Mouse (Mus musculus) mature B cell (primary cell): ENCODE results near the gene Fgfbp3.
"Not testable (repeated sequence)": the region's sequence is repeated elsewhere in the genome, so short reads cannot be mapped to it uniquely, and the experiment has no call there.

Source experiments
- in situ Hi-C: fragments of 300-500 bp; cut with MboI; formaldehyde crosslinking; loops from 2 replicates; pipeline ENCODE4 v1.14.3; 2019

Fgfbp3 gene

DNA sequence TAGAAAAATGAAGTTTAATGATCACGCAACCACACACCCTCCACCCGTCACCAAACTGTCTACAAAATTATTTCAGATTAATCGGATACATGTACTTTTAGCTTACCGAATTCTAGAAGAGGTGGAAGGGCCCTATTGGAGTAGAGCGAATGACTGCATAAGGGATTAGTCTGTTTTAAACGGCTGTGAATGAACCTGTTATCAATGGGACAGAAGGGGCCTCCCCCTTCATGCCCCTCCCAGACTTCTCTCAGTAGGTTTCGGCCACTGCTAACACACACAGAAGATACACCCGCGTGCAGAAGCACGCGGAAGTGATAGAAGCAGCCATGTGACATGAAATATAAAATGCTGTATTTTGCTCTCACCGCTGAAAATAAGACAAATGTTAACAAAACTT is at the start of gene Fgfbp3:
Gene Fgfbp3, minus strand, starts transcription at position 150 of the 400 bp plus-strand sequence.
- in situ Hi-C loops, result no loop called here

DNA sequence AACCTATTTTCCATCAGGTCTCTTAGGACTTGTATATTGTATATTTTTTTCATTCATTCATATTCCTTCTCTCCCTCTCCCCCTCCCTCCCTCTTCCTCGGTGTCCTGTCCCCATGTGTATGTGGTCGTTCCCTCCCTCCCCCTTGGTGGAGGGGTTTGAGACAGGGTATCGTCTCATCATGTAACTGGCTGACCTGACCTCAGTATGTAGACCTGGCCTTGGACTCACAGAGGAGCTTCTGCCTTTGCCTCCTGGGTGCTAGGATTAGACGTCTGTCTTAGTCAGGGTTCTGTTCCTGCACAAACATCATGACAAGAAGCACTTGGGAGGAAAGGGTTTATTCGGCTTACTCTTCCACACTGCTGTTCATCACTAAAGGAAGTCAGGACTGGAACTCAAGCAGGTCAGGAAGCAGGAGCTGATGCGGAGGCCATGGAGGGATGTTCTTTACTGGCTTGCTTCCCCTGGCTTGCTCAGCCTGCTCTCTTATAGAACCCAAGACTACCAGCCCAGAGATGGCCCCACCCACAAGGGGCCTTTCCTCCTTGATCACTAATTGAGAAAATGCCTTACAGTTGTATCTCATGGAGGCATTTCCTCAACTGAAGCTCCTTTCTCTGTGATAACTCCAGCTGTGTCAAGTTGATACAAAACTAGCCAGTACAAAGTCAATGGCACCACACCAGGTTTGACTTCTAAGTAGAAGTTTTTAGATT is 43.3 kb upstream of the Fgfbp3 start:
- in situ Hi-C loops, result not testable (repeated sequence)

- in situ Hi-C loops, result no loop called here
Observed at GRCm38 (mm10) chr19:36961320-36961719, 41.9 kb upstream of the Fgfbp3 start.

DNA sequence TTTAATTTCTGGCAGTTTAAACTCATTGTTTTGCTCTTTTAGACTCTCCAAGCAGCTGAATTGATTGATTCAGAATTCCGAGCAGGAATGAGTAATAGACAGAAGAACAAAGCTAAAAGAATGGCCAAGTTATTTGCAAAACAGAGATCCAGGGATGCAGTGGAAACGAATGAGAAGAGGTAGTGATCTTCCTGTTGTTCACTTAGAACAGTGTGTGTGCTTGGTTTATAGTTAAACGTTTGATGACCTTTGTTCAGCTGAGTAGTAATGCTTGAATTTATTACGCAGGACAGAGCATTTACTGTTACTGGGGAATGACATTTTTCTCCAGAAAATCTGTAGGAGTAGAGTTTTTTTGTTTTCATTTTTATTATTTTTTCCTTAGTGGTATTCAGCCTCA is 38.9 kb upstream of the Fgfbp3 start:
- in situ Hi-C loops, result loop anchor here (5.0 to 10.0 kb wide), 2 partner anchors 294 to 396 kb away; no protein-coding TSS in a partner anchor

DNA sequence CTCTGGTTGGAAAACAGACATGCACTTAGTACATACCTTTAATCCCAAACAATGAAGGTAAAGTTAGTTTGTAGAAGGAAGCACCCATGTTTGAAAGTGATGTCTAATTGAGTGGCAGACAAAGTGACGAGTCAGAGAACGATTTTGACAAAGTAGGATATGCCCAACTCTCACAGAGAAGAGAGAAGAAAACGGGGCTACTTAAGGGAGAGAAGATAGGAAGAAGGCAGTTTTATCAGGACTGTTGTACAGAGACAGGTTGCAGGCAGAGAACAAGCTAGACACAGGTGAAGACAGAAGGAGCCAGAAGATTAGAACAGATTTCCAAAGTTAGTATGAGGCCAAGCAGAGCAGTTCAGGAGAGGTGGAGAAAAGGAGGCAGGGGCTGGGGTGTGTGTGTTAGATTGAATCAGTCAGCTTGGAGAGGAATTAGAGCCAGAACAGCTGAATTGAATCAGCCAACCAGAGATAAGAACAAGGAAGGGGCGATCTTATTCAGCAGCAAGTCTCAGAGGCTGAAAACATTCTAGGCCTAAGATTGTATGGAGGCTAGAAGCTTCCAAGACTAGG is 34.3 kb upstream of the Fgfbp3 start:
- in situ Hi-C loops, result loop anchor here (10.0 kb wide), 1 partner anchor 401 kb away; no protein-coding TSS in a partner anchor

GRCm38 (mm10) chr19:36940064-36940463 is 20.6 kb upstream of the Fgfbp3 start:
- in situ Hi-C loops, result no loop called here

- in situ Hi-C loops, result no loop called here
Observed at GRCm38 (mm10) chr19:36938008-36938407, 18.6 kb upstream of the Fgfbp3 start.

- in situ Hi-C loops, result no loop called here
Observed at GRCm38 (mm10) chr19:36936285-36936684, 16.9 kb upstream of the Fgfbp3 start.

DNA sequence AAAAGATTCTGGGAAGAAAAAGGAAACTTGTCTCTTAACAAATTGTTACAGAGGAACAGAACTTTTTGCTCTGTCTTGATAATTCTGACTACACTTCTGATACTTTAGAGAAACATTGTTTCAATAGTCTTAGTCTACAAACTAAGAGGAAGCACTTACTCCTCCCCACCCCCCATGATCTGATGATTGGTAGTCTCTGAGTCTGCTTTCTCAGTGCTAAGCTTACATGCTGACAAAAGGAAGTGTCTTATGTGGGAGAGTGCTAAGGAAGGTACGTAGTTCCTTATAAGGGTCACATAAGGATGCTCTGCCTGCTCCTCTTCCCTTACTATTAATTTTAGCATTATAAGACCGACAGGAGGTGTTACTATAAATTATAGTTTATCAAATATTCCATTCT is 13.2 kb upstream of the Fgfbp3 start:
- in situ Hi-C loops, result no loop called here

DNA sequence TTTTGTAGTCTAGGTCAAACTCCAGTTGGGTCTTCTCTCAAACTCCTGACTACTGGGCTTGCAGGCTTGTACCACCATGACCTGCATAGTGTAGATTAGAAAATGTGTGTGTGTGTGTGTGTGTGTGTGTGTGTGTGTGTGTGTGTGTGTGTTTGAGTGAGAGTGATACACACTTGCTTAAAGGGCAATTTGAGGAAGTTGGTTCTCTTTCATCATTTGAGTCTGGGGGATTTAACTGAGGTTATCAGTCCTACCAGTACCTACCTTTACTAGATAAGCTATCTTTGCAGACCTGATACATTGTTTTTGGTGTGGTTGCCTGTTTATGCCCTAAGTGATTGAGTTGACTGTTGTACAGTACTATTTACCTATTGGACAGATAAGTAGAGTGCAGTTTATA is 12.7 kb upstream of the Fgfbp3 start:
- in situ Hi-C loops, result no loop called here

DNA sequence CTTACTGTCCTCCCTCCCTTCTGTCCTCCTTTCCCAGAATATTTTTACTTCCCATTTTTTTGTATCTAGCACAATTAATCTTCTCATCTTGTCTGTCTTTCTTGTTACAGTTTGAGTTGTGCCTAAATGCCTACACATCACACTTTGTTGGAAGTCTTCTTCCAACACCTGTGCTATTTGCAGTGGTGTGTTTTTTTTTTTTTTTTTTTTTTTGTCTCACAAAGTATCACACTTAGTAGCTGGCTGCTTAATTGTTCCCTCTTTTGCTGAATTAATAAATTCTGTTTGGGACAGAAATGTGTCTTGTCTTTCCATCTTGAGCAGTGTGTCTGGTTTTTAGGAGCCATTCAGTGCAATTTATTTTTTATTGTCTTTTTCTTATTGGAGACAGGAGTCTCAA is 10.4 kb upstream of the Fgfbp3 start:
- in situ Hi-C loops, result loop anchor here (5.0 kb wide), 1 partner anchor 442 kb away; no protein-coding TSS in a partner anchor

GRCm38 (mm10) chr19:36927800-36928361 is 8.5 kb upstream of the Fgfbp3 start:
- in situ Hi-C loops, result loop anchor here (5.0 kb wide), 1 partner anchor 444 kb away; no protein-coding TSS in a partner anchor

DNA sequence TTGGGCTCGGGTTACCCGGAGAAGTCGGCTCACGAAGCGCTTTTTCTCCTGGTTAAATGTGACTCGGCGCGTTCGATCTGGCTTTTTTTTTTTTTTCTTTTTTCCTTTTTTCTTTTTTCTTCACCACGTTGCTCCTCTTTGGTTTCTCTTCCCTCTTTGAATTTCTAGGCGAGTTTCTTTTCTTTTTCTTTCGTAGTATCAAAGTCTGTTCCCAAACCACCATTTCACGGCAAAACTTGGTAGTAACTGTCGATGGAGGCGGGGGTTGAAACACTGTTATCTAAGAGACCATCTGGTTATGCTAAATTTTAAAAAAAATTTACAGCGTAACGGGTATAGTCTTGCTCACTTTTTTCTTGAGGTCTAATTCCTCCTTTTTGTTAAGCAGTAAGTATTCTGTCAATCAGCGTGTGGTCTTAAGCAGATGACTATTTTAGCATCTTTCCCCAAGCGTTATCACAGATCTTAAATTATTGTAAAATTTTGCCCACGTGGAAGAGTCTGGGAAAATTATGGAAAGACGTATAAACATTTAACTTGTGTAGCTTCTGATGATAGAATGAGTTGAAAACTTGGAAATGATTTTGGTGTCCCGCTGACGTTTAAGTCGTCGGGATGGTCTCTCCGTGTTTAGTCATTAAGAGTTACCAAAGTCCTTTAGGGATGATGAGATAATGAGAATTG is 7.3 kb upstream of the Fgfbp3 start:
- in situ Hi-C loops, result loop anchor here (5.0 kb wide), 1 partner anchor 446 kb away; no protein-coding TSS in a partner anchor

- in situ Hi-C loops, result loop anchor here (5.0 kb wide), 1 partner anchor 446 kb away; no protein-coding TSS in a partner anchor
Observed at GRCm38 (mm10) chr19:36925671-36926552, 6.5 kb upstream of the Fgfbp3 start, which contains the start of gene Btaf1. Btaf1 (plus strand) TSS chr19:36926079.

- in situ Hi-C loops, result no loop called here
Observed at GRCm38 (mm10) chr19:36922936-36923335, 3.5 kb upstream of the Fgfbp3 start.

- in situ Hi-C loops, result no loop called here
Observed at GRCm38 (mm10) chr19:36922015-36922414, 2.6 kb upstream of the Fgfbp3 start.

DNA sequence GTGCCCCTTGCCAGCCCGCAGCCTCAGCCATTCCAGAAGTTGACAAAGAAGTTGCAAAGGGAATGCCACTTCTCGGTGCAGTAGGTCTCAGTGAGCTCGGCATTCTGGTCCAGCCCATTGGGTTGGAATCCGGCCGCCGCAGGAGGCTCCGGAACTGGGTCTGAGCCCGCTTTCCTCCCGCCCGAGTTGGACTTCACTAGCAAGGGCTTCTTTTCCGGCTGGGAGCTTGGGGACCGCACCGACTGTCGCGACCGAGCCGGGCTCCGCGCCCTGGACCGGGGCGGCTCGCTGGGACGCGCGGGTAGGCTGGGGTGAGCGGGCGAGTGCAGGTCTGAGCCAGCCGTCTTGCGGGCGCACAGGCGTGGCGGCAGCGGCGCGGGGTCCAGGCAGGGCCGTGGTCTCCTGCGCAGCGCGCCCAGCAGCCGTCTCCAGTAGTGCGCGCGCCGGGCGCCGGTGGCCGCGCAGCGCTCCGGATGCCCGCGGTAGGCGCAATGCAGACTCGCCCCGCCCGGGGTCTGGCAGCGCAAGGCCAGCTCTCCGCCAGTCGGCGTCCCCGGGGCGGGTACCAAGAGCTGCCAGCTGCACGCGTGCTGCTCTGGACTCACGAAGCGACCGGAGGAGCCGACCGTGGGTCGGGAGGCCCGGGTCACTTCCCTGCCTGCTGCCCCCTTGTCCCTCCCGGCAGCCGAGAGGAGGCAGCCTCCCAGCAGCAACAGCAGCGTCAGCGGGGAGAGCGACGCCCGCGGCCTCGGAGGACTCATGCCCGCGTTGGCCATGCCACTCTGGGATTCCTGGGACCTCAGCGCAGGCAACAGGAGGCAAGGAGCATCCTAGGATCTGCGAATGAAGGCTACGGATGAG is 744 bp downstream of the Fgfbp3 start:
- in situ Hi-C loops, result no loop called here

GRCm38 (mm10) chr19:36916876-36917389 is 2.5 kb downstream of the Fgfbp3 start:
- in situ Hi-C loops, result no loop called here

DNA sequence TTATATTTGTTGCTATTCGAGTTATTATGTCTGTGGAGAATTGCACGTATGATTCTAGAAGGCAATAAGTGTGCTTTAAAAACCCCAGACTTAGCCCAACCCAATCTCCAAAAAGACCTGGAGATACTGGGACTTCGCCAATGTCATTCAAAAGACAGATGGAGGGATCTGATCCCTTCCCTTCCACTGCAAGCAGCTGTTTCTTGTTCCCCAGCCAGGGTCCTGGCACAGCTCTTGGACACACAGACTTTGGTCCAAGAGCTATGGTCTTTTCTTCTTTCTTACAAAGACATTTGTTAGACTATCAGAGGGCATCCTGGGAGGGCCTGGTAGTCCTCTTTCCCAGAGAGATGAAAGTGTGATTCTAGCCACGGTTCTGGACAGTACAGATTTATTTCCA is 3.2 kb downstream of the Fgfbp3 start:
- in situ Hi-C loops, result no loop called here

GRCm38 (mm10) chr19:36913064-36913463 is 6.4 kb downstream of the Fgfbp3 start:
- in situ Hi-C loops, result no loop called here
